Mouse (Mus musculus) small intestine, adult 10 weeks (tissue): ENCODE results near the gene Olfr118. TPM values are rescaled to one million over a fixed set of nuclear protein-coding genes. Genes with fewer than 3 reads are reported as not detected.

Experiments used
- polyA plus RNA-seq: library from polyadenylated mRNA; stranded (reverse); fragments of 350-450 nt; fragmentation: Illumina TruSeq; extraction: RNeasy Lipid Tissue Mini Kit (QIAGEN cat#74804); gene quantifications from one replicate; pipeline ENCODE4 v1.2.3, GENCODE M21; 2014; ENCODE audit warnings: low replicate concordance

The Olfr118 gene
- polyA plus RNA-seq: not detected

DNA sequence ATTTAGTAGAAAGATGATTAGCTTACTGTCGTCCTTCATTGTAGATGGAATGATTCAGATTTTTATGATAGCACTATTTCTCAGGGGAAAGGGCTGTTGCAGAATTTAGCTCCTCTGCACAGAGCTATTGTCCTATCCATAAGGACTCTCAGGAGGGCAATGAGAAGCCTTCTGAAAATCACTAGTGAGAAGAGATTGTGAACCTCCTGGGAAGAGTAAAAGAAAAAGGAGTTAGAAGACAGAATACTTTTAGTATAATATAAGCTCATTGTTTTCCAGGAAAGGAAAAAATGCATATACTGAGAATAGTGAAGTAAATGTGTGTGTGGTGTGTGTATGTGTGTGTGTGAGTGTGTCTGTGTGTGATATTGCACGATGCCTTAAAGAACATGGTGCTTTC, at the start of gene Olfr118:
TSS of gene Olfr118 (plus strand) at position 301 of the 400 bp plus-strand sequence.

DNA sequence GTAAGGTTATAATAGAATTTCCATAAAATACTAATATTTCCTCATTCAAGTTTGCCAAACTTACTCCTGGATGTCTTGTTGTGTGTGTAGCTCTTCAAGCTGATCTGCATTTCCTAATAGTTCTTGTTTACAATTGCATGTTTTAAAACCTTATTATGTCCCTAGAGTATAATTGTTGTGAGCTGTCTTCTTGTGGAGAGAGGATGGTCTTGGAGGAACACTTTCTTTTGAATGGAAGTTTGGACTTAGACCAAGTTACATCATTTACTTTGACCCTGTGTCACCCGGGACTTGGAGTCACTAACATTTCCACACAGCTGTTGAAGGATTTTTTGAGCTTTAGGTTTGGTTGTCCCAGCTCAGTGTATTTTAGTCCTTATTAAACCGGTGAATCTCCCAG, 39.8 kb upstream of the Olfr118 start, which contains the start of the genes Olfr115 and Olfr116:
TSS of gene Olfr115 (minus strand) at position 101 of the 400 bp plus-strand sequence.
TSS of gene Olfr116 (minus strand) at position 191 of the 400 bp plus-strand sequence.

DNA sequence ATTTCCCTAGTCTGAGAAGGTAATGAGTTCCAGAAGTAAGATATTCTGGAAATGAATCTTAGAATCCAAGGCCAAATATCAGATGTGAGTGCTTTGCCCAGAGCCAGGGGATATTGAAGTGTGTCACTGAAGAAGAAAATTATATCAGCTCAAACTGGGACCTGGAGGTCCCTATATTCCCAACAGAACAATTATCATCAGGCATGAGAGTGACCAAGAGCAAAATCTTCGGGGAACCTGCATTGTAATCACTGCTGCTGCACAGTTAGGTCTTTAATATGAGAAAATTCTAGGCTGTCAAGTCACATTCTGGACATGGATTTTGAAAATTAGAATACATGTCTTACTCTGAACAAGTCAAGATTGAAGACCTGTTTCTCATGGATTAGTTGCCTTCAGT, 3.1 kb upstream of the Olfr118 start, which contains the start of gene Olfr117:
TSS of gene Olfr117 (minus strand) at position 101 of the 400 bp plus-strand sequence.

DNA sequence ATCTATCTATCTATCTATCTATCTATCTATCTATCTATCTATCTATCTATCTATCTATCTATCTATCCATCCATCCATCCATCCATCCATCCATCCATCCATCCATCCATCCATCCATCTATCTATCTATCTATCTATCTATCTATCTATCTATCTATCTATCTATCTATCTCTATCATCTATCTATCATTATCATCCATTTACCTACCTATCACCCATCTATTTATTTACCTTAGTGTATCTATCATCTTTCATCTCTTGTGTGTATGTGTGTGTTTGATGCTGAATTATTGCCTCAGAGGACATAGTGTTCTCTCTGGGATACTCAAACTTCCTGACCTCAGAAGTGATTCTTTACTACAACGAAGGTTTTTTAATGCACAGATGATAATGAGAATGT, 29.5 kb downstream of the Olfr118 start, which contains the start of gene Olfr119:
TSS of gene Olfr119 (plus strand) at position 301 of the 400 bp plus-strand sequence.

DNA sequence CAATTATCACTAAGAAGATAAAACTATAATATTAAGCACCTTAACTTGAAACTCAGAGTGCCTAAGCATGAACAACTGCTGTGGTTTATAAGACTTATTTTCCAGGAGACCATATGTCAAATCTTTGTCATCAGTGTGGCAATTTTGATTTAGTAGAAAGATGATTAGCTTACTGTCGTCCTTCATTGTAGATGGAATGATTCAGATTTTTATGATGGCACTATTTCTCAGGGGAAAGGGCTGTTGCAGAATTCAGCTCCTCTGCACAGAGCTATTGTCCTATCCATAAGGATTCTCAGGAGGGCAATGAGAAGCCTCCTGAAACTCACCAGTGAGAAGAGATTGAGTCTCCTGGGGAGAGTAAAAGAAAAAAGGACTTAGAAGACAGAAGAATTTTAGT, 54.7 kb downstream of the Olfr118 start, which contains the start of gene Olfr120:
TSS of gene Olfr120 (plus strand) at position 301 of the 400 bp plus-strand sequence.

Other genes with a start within 250 kb of the Olfr118 start
- gene Olfr108, start 221.5 kb upstream of the Olfr118 start, polyA plus RNA-seq: not detected
- not detected for gene Olfr109, start 208.1 kb upstream of the Olfr118 start, polyA plus RNA-seq
- gene H2-M2, start 183.4 kb upstream of the Olfr118 start, polyA plus RNA-seq: 4.4 TPM
- not detected for gene Olfr110, start 174.5 kb upstream of the Olfr118 start, polyA plus RNA-seq
- gene Olfr111, start 159.0 kb upstream of the Olfr118 start, polyA plus RNA-seq: 0.45 TPM
- not detected for gene Olfr112, start 97.5 kb upstream of the Olfr118 start, polyA plus RNA-seq
- not detected for gene Olfr113, start 89.3 kb upstream of the Olfr118 start, polyA plus RNA-seq
- not detected for gene Olfr114, start 74.2 kb upstream of the Olfr118 start, polyA plus RNA-seq
- gene Olfr115, start 39.9 kb upstream of the Olfr118 start, polyA plus RNA-seq: not detected
- not detected for gene Olfr116, start 39.8 kb upstream of the Olfr118 start, polyA plus RNA-seq
- gene Olfr117, start 3.2 kb upstream of the Olfr118 start, polyA plus RNA-seq: not detected
- gene Olfr119, start 29.6 kb downstream of the Olfr118 start, polyA plus RNA-seq: not detected
- gene Olfr120, start 54.8 kb downstream of the Olfr118 start, polyA plus RNA-seq: not detected
- not detected for gene Olfr121, start 81.9 kb downstream of the Olfr118 start, polyA plus RNA-seq
- not detected for gene Olfr122, start 101.6 kb downstream of the Olfr118 start, polyA plus RNA-seq
- gene Olfr123, start 126.5 kb downstream of the Olfr118 start, polyA plus RNA-seq: not detected
- gene Olfr124, start 132.9 kb downstream of the Olfr118 start, polyA plus RNA-seq: not detected
- not detected for gene Olfr125, start 166.0 kb downstream of the Olfr118 start, polyA plus RNA-seq
- not detected for gene Olfr126, start 180.5 kb downstream of the Olfr118 start, polyA plus RNA-seq
- not detected for gene Olfr127, start 233.4 kb downstream of the Olfr118 start, polyA plus RNA-seq